Mouse (Mus musculus) MEL (cell line): ENCODE data around the gene Zscan10.

ENCODE experiments used
- CTCF ChIP-seq, 3 experiments: IDR thresholded peaks in 2 of 3; conservative IDR thresholded peaks in 1 of 3; 2 replicates each; pipeline ENCODE4 v1.5.1; 2011 to 2012; ENCODE audit warnings: low read length in 3 of 3, low read depth in 2 of 3, mild to moderate bottlenecking in 2 of 3, improper control_type of control experiment in 1 of 3, inconsistent platforms in 1 of 3, mixed read lengths in 1 of 3, moderate library complexity in 1 of 3; ENCODE audit not compliant: control insufficient read depth in 1 of 3, insufficient read depth in 1 of 3, poor library complexity in 1 of 3, severe bottlenecking in 1 of 3
- POLR2AphosphoS2 ChIP-seq: IDR thresholded peaks from 2 replicates; pipeline ENCODE4 v1.6.1; 2011; ENCODE audit warnings: low read length, improper control_type of control experiment
- USF1 ChIP-seq: IDR thresholded peaks from 2 replicates; pipeline ENCODE4 v1.6.1; 2014; ENCODE audit warnings: low read depth, mild to moderate bottlenecking, inconsistent platforms, low read length, improper control_type of control experiment, moderate library complexity

DNA sequence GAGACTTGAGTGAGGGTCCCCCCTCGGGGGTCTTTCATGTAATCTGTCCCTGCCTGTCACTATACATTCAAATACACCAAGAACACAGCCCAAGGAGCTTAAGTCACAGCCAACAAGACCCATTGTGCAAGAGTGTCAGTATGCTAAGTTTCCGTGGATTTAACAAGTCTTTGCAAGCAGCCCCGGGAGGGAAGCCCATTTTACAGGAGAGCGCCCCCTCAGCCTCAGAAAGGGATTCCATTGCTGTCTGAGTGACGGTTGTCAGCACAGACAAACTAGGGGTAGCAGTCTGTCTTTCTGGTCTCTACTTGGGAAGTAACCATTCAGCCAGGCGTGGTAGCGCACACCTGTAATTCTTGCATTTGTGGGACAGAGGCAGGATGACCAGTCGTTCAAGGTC is 26.5 kb upstream of the Zscan10 start:
- TF ChIP-seq USF1 (no peak), CTCF (IDR thresholded peaks at IDR 0.05 in 2 of 3, conservative IDR thresholded peaks at IDR 0.05 in 1 of 3; ENCODE audit: control insufficient read depth in 1 of 3, insufficient read depth in 1 of 3, low read depth in 2 of 3, low read length in 3 of 3, poor library complexity in 1 of 3, severe bottlenecking in 1 of 3) (no peak), POLR2AphosphoS2 (no peak)
